Mouse (Mus musculus): ENCODE results near the gene Spink2.
A peak's percentile ranks its signal among the peaks of the same experiment; 100 is the strongest.
"Not testable (repeated sequence)": the region's sequence is repeated elsewhere in the genome, so short reads cannot be mapped to it uniquely, and the experiment has no call there.

The Spink2 gene

GRCm38 (mm10) chr5:77193951-77194350, 17.3 kb downstream of the Spink2 start:
- peak; percentile 77 for DNase-seq (ENCODE audit: low read depth)

- DNase-seq (ENCODE audit: low read depth) = no peak
Measured at GRCm38 (mm10) chr5:77193266-77193665, 18.0 kb downstream of the Spink2 start.

- no peak for DNase-seq (ENCODE audit: low read depth)
Measured at GRCm38 (mm10) chr5:77191631-77192030, 19.6 kb downstream of the Spink2 start.

GRCm38 (mm10) chr5:77191106-77191505, 20.2 kb downstream of the Spink2 start:
- DNase-seq (ENCODE audit: low read depth) = no peak

GRCm38 (mm10) chr5:77188738-77189137, 22.5 kb downstream of the Spink2 start:
- no peak for DNase-seq (ENCODE audit: low read depth)

DNA sequence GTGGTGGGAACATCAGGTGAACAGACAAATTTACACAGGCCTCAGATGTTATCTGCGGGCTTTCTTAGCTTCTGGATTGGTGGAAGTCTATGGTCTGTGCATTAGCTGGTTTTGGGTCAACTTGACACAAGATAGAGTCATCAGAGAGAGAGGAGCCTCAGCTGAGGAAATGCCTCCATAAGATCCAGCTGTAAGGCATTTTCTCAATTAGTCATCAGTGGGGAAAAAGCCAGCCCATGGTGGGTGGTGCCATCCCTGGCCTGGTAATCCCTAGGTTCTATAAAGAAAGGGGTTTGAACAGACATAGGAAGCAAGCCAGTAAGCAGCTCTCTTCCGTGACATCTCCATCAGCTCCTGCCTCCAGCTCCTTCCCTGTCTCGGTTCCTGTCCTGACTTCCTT, 25.9 kb downstream of the Spink2 start:
- no peak for DNase-seq (ENCODE audit: low read depth)

DNA sequence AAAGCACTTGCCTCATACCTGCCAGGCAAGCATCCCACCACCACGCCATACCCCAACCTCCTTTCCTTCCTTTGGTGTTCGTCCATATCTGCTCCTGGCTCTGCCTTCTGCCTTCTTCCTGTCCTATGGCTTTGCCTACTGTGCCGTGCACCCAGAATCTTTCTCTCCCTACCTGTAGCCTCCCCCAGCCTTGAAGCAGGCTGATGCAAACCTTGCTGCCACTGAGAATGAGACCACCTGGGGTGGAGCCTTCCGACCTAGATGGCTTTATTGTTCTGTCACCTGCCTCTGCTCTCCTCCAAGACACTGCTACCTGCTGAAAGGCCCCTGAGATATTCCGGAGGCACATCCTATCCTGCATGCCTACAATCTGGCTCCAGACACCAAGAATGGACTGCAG, 27.4 kb downstream of the Spink2 start:
- DNase-seq (ENCODE audit: low read depth) = not testable (repeated sequence)

GRCm38 (mm10) chr5:77183338-77183737, 27.9 kb downstream of the Spink2 start:
- no peak for DNase-seq (ENCODE audit: low read depth)

GRCm38 (mm10) chr5:77181508-77181907, 29.8 kb downstream of the Spink2 start:
- no peak for DNase-seq (ENCODE audit: low read depth)

GRCm38 (mm10) chr5:77178976-77179375, 32.3 kb downstream of the Spink2 start:
- DNase-seq (ENCODE audit: low read depth) = no peak

DNA sequence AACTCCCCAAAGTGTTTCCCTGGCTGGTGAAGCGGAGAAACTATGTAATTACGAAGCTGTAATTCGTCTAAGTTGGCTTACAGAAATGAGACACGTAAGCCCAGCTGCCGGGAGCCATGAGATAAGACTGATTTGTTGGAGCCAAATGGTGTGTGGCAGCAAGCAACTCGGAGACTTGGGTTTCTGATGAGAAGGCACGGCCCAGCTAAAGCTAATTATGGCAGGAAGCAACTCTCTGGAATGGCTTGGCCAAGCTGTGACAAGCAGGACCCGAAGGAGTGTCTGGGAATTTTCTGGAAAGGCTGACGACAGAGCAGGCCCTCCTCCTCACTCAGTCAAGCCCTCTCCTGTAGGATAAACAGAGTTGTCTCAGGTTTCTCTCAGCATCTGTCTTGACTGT, 33.3 kb downstream of the Spink2 start:
- DNase-seq (ENCODE audit: low read depth) = no peak

DNA sequence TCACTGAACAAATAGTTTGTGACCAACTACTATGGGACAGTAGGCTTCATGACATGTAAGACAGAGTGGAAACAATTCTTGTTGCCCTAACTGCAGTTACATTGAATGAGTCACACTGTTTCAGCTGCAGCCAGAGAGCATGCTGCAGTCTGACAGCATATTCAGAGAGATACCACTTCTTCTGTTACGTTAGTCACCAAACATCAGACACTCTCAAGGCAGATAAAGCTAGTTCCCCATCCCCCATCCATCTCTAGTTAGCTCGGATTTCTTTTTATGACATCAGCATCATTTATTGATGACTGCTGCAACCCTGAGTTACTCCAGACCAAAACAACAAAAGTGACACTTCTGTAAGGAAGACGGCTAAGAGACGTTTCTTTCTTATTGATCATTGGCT, 36.5 kb downstream of the Spink2 start:
- no peak for DNase-seq (ENCODE audit: low read depth)

GRCm38 (mm10) chr5:77170593-77170992, 40.7 kb downstream of the Spink2 start:
- no peak for DNase-seq (ENCODE audit: low read depth)

- DNase-seq (ENCODE audit: low read depth) = no peak
Measured at GRCm38 (mm10) chr5:77167306-77167945, 43.8 kb downstream of the Spink2 start.

DNA sequence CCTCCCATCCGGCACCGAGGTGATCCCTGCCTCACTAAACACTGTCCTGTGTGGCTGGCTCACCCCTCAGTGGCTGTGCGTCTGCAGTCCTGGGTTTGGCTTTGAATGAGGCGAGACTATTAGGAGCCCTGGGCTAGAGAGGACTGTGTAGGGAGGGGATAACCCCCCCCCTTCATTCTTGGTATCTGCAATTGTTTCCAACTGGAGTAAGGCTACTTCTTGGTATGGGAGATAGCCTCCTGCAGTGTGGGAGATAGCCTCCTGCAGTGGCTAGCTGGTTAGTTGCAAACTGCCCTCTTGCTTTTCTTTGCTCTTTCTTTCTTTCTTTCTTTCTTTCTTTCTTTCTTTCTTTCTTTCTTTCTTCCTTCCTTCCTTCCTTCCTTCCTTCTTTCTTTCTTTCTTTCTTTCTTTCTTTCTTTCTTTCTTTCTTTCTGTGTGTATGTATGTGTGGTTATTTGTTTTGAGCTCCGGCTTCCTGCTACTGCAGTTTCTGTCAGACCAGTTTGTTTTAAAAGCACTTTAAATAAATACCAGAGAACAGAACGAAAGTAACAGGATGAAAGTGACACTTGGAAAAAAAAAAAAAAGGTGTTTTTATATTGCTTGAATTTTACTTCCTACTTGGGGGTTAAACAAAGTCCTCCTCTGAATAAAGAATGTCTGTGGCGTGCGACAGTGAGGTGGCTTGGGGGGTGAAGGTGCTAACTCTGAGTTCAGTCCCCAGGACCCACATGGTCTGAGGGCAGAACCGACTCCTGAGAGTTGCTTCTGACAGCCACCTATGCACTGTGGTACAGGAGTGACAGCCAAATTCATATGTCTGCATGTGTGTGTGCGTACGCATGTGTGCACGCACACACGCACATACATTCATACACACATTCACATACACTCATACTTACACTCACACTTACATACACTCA, 45.3 kb downstream of the Spink2 start:
- DNase-seq (ENCODE audit: low read depth) = peak; percentile 72

DNA sequence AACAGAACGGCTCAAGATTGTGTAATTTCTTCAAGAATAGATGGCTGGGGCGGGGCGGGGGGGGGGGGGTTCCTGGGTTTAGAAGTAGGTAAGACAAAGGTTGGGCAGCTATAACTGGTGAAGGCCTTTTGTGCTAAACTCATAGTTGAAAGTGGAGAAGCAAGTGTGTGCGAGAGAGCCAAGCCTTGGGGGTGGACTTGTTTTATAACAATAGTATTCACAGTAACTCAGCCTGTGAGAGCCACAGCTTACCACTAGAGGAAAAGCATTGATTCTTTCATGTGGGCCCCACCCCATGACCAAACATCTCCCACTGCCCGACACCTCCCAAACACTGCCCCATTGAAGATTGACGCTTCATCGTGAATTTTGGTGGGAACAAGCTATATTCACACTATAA, 47.7 kb downstream of the Spink2 start:
- DNase-seq (ENCODE audit: low read depth) = no peak

- no peak for DNase-seq (ENCODE audit: low read depth)
Measured at GRCm38 (mm10) chr5:77162566-77162965, 48.7 kb downstream of the Spink2 start.

GRCm38 (mm10) chr5:77157777-77158540, 53.3 kb downstream of the Spink2 start:
- DNase-seq (ENCODE audit: low read depth) = no peak

DNA sequence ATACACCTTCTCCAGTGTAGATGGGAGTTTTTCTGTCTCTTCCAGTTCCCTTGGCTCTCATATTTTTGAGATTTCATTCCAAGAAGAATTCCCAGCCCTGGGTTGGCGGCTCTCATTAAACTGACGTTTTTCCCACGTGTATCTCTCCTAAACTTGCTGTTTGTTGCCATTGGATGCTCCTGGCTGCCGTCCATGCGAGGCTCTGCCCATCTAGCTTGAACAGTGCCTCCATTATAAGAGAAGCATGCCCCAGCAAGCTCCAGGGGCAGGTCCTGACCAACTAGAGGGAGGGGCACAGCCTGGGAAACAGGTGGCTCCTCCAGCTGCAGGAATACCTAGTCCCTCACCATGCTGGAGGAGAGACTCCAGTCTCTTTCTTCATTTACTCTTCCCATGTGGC, 54.3 kb downstream of the Spink2 start:
- DNase-seq (ENCODE audit: low read depth) = no peak

GRCm38 (mm10) chr5:77155526-77155925, 55.7 kb downstream of the Spink2 start:
- no peak for DNase-seq (ENCODE audit: low read depth)

Measured in c-Kit-positive CD71-positive TER-119-negative erythroid progenitor cells, embryonic 14.5 days (primary cell).